Mouse (Mus musculus): ENCODE results near the gene Aim2.
"Not testable (repeated sequence)": the region's sequence is repeated elsewhere in the genome, so short reads cannot be mapped to it uniquely, and the experiment has no call there.

Aim2 gene

GRCm38 (mm10) chr1:173350372-173350957 lies at the start of gene Aim2:
Gene Aim2 (plus strand): TSS chr1:173350879.
- DNase-seq (ENCODE audit: low spot score in 2 of 2) = no peak

- DNase-seq (ENCODE audit: low spot score in 2 of 2) = not testable (repeated sequence)
Observed at GRCm38 (mm10) chr1:173302795-173303194, 47.9 kb upstream of the Aim2 start.

GRCm38 (mm10) chr1:173313535-173314050 lies 37.1 kb upstream of the Aim2 start:
- not testable (repeated sequence) for DNase-seq (ENCODE audit: low spot score in 2 of 2)

GRCm38 (mm10) chr1:173315725-173316124 lies 35.0 kb upstream of the Aim2 start:
- DNase-seq (ENCODE audit: low spot score in 2 of 2) = no peak

GRCm38 (mm10) chr1:173317925-173318477 lies 32.7 kb upstream of the Aim2 start:
- DNase-seq (ENCODE audit: low spot score in 2 of 2) = no peak

GRCm38 (mm10) chr1:173321593-173322248 lies 29.0 kb upstream of the Aim2 start:
- no peak for DNase-seq (ENCODE audit: low spot score in 2 of 2)

GRCm38 (mm10) chr1:173322249-173322627 lies 28.4 kb upstream of the Aim2 start:
- no peak for DNase-seq (ENCODE audit: low spot score in 2 of 2)

GRCm38 (mm10) chr1:173323839-173324585 lies 26.7 kb upstream of the Aim2 start:
- peak in 1 of 2 experiments; percentile 64 for DNase-seq (ENCODE audit: low spot score in 2 of 2)

GRCm38 (mm10) chr1:173324961-173325360 lies 25.7 kb upstream of the Aim2 start:
- DNase-seq (ENCODE audit: low spot score in 2 of 2) = no peak

- no peak for DNase-seq (ENCODE audit: low spot score in 2 of 2)
Observed at GRCm38 (mm10) chr1:173325395-173325794, 25.3 kb upstream of the Aim2 start.

GRCm38 (mm10) chr1:173326552-173326951 lies 24.1 kb upstream of the Aim2 start:
- no peak for DNase-seq (ENCODE audit: low spot score in 2 of 2)

- no peak for DNase-seq (ENCODE audit: low spot score in 2 of 2)
Observed at GRCm38 (mm10) chr1:173328446-173328845, 22.2 kb upstream of the Aim2 start.

- DNase-seq (ENCODE audit: low spot score in 2 of 2) = no peak
Observed at GRCm38 (mm10) chr1:173329185-173329584, 21.5 kb upstream of the Aim2 start.

GRCm38 (mm10) chr1:173329743-173330142 lies 20.9 kb upstream of the Aim2 start:
- no peak for DNase-seq (ENCODE audit: low spot score in 2 of 2)

- no peak for DNase-seq (ENCODE audit: low spot score in 2 of 2)
Observed at GRCm38 (mm10) chr1:173332418-173332817, 18.3 kb upstream of the Aim2 start.

GRCm38 (mm10) chr1:173333312-173334253 lies 17.1 kb upstream of the Aim2 start, which contains the start of gene Ackr1:
Gene Ackr1 (minus strand): TSS chr1:173333750.
- no peak for DNase-seq (ENCODE audit: low spot score in 2 of 2)

GRCm38 (mm10) chr1:173335903-173336302 lies 14.8 kb upstream of the Aim2 start:
- no peak for DNase-seq (ENCODE audit: low spot score in 2 of 2)

- DNase-seq (ENCODE audit: low spot score in 2 of 2) = no peak
Observed at GRCm38 (mm10) chr1:173337008-173337407, 13.7 kb upstream of the Aim2 start.

- DNase-seq (ENCODE audit: low spot score in 2 of 2) = peak in 1 of 2 experiments; percentile 81
Observed at GRCm38 (mm10) chr1:173339543-173339942, 11.1 kb upstream of the Aim2 start.

- DNase-seq (ENCODE audit: low spot score in 2 of 2) = no peak
Observed at GRCm38 (mm10) chr1:173342425-173342824, 8.3 kb upstream of the Aim2 start.

- DNase-seq (ENCODE audit: low spot score in 2 of 2) = no peak
Observed at GRCm38 (mm10) chr1:173343934-173344333, 6.7 kb upstream of the Aim2 start.
